Mouse (Mus musculus): ENCODE data around the gene Npas4.

GRCm38 (mm10) chr19:5017611-5018010 lies 27.5 kb upstream of the Npas4 start:
- TF ChIP-seq CHD2 (IDR thresholded peaks at IDR 0.05; ENCODE audit: low read depth, low read length) (no peak), HCFC1 (IDR thresholded peaks at IDR 0.05; ENCODE audit: borderline replicate concordance, insufficient read depth, low read length) (no peak), ZC3H11A (IDR thresholded peaks at IDR 0.05; ENCODE audit: borderline replicate concordance, low read depth, low read length) (no peak), ZNF384 (IDR thresholded peaks at IDR 0.05; ENCODE audit: low read depth, low read length) (no peak), MAFK (IDR thresholded peaks at IDR 0.05; ENCODE audit: insufficient read depth, low read depth, low read length) (no peak)

All from ES-E14 (cell line).